Mouse (Mus musculus) MEL (cell line): ENCODE results near the gene Atp8b3.

Experiments used
- JUND ChIP-seq: IDR thresholded peaks from 2 replicates; pipeline ENCODE4 v1.6.1; 2011; ENCODE audit warnings: low read depth, mild to moderate bottlenecking, improper control_type of control experiment, low read length
- MYB ChIP-seq: IDR thresholded peaks from 2 replicates; pipeline ENCODE4 v1.6.1; 2011; ENCODE audit warnings: mild to moderate bottlenecking, low read depth, low read length, improper control_type of control experiment
- MYC ChIP-seq: IDR thresholded peaks from 2 replicates; pipeline ENCODE4 v1.6.1; 2011; ENCODE audit warnings: low read depth, mild to moderate bottlenecking, low read length, improper control_type of control experiment, moderate library complexity

DNA sequence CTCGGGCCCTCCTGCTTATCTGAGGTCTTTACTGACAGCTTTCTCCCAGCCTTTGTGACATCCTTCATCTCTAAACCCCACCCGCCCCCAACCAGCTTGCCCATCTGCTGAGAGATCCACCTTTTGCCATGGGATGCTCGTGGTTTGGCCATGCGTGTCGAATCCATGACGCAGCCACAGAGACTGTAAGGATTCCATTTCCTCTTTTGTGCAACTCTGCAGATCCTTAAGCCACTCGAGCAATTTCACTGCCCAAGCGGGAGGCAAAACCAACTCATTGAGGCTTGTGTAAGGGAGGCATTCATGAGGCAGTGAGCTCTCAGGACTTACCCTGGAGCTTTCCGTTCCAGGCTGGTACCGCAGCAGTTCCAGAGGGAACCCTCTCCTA, 28.7 kb downstream of the Atp8b3 start:
- TF ChIP-seq JUND, result no peak
- no peak for TF ChIP-seq MYB
- no peak for TF ChIP-seq MYC
